Mouse (Mus musculus) bone marrow macrophage, adult 2 months (primary cell): ENCODE results near the gene BC016579.

Experiments
- CTCF ChIP-seq: IDR thresholded peaks from 2 replicates; pipeline ENCODE4 v1.5.1; 2012; ENCODE audit warnings: low read depth, mild to moderate bottlenecking, low read length, moderate library complexity
- POLR2A ChIP-seq: IDR thresholded peaks from 2 replicates; pipeline ENCODE4 v1.6.1; 2012; ENCODE audit warnings: mild to moderate bottlenecking, low read depth, low read length, borderline replicate concordance

DNA sequence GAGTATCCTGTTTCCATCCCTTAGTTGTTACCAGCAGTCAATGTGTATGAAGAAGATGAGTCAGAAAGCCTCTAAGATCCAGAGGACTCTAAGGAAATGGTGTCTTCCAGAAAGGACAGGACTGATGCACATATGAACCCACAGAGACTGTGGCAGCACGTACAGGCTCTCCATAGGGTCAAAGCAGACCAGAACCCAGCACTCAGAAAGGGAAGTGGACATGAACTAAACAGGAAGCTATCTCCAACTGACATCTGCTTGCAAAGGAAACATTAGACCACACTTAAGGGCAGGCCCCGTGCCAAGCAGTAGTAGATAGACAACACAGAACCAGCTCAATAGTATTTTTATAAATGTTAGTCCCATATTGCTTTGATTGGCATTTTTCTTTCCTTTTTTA, 12.3 kb upstream of the BC016579 start:
- TF ChIP-seq POLR2A (no peak), CTCF (no peak)
